Mouse (Mus musculus): Measurements from ENCODE around the gene Taf6.

DNA sequence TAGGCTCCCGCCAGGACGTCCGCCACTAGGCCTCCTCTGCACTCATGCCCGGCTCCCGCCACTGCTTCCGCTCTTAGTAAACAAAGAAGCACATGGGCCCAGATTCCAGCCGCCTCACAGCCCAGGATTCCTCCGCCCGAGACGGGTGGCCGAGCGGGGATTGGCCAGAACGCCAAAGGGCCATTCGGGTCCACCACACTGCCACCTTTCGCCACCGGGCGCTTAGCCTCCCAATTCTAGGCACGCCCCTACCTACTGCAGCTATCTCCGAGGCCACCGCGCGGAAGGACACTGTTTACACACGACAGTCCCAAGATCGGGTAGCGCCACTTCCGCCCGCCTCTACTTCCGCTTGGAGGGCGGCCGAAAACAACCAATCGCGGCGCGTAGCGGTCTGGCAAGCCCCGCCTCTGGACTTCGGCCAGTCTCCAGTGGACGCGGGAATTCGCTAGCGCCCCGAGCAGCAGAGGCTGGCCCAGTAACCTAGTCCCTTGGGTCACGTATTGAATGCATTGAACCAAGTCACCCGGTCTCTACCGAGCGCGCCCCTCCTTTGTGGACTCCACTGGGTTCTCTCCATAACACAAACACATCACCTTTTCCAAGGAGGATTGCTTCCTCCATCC lies 16.2 kb downstream of the Taf6 start:
- no peak for TF ChIP-seq TAL1 (IDR thresholded peaks at IDR 0.05; ENCODE audit: low read length)
- TF ChIP-seq GATA1 (IDR thresholded peaks at IDR 0.05; ENCODE audit: low read length) = no peak
